Mouse (Mus musculus): Measurements from ENCODE around the gene Ubap1.
A peak's percentile ranks its signal among the peaks of the same experiment; 100 is the strongest.

GRCm38 (mm10) chr4:41390122-41390521, 41.3 kb downstream of the Ubap1 start:
- TF ChIP-seq CTCF (IDR thresholded peaks at IDR 0.05; ENCODE audit: extremely low read depth, insufficient read length, insufficient replicate concordance, low read depth, low read length) (peak; percentile 85; the same call in 1 of the 2 replicates), POLR2A (IDR thresholded peaks at IDR 0.05; ENCODE audit: low read depth, low read length) (no peak)

Data from small intestine, adult 2 months (tissue).